Mouse (Mus musculus): Measurements from ENCODE around the gene Kalrn.

DNA sequence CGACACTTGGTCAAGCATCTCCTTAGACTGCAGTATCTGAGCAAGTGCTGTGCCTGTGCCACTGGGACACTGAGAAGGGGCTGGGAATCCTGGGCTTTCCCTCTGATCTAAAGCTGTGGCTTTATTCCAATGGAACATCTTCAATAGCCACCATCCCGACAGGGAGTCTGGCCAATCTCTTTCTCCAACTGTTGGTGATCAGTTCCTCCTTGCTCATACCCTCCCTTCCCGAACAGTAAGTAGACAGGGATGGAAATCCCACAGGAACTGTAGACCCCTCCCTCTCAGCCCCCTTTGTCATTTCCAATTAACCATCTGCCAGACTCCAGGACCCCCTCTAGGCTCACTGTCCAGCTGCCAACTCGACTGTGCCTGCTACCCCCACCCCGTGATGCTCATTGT lies 11.6 kb downstream of the Kalrn start:
- TF ChIP-seq CTCF (IDR thresholded peaks at IDR 0.05; ENCODE audit: low read depth), result no peak
- TF ChIP-seq EP300 (IDR thresholded peaks at IDR 0.05; ENCODE audit: low read depth), result no peak

Measured in heart, postnatal 0 days (tissue).